Mouse (Mus musculus): Measurements from ENCODE around the gene Mymx.

- 0 out of 2 replicates have a peak, but pooled peaks have one; percentile 18 for TF ChIP-seq MYC (IDR thresholded peaks at IDR 0.05; ENCODE audit: low read depth, low read length)
- peak in 1 of 2 experiments; percentile 32; a peak in 2 of 4 replicates for TF ChIP-seq CTCF (conservative IDR thresholded peaks at IDR 0.05 in 1 of 2, IDR thresholded peaks at IDR 0.05 in 1 of 2; ENCODE audit: low read depth in 2 of 2, low read length in 2 of 2)
- TF ChIP-seq MEF2A (IDR thresholded peaks at IDR 0.05; ENCODE audit: borderline replicate concordance, low read depth, low read length) = no peak
- no peak for TF ChIP-seq UBTF (IDR thresholded peaks at IDR 0.05; ENCODE audit: low read depth, low read length)
- TF ChIP-seq TCF12 (IDR thresholded peaks at IDR 0.05; ENCODE audit: low read depth, low read length) = peak; percentile 33; the same call in 1 of the 2 replicates
- TF ChIP-seq NRF1 (IDR thresholded peaks at IDR 0.05; ENCODE audit: low read depth, low read length) = no peak
- no peak for TF ChIP-seq CHD1 (IDR thresholded peaks at IDR 0.05; ENCODE audit: low read depth, low read length)
- no peak for TF ChIP-seq NELFE (IDR thresholded peaks at IDR 0.05; ENCODE audit: low read depth, low read length)
- TF ChIP-seq ZNF384 (IDR thresholded peaks at IDR 0.05; ENCODE audit: low read depth, low read length) = no peak
- TF ChIP-seq MAX (IDR thresholded peaks at IDR 0.05; ENCODE audit: low read length) = peak; percentile 53
These were observed 30.0 kb upstream of the Mymx start for GRCm38 (mm10) chr17:45631940-45632339.

Data from CH12.LX (cell line).